Mouse (Mus musculus): ENCODE results near the gene Snd1. TPM values are rescaled to one million over a fixed set of nuclear protein-coding genes. Genes with fewer than 3 reads are reported as not detected.

The Snd1 gene
- total and polyA plus RNA-seq, 3 experiments: 83.7 to 377 (median 210) TPM

- H3K36me3 ChIP-seq (replicated peaks in 1 of 2; ENCODE audit: control insufficient read depth in 1 of 2, insufficient read depth in 1 of 2, low read length in 1 of 2): peaks cover 11 to 57% of the 10 kb centered on the region in 2 experiments
- TF ChIP-seq E2F4 (IDR thresholded peaks at IDR 0.05; ENCODE audit: insufficient replicate concordance, low read depth, low read length) (no peak), MAFK (IDR thresholded peaks at IDR 0.05; ENCODE audit: insufficient replicate concordance, low read length) (no peak), ZKSCAN1 (IDR thresholded peaks at IDR 0.05; ENCODE audit: borderline replicate concordance, low read depth, low read length) (no peak), BHLHE40 (IDR thresholded peaks at IDR 0.05; ENCODE audit: low read depth, low read length) (no peak), MAX (IDR thresholded peaks at IDR 0.05; ENCODE audit: low read length) (no peak), CTCF (conservative IDR thresholded peaks at IDR 0.05 in 1 of 2, IDR thresholded peaks at IDR 0.05 in 1 of 2; ENCODE audit: low read depth in 2 of 2, low read length in 2 of 2) (no peak), MEF2A (IDR thresholded peaks at IDR 0.05; ENCODE audit: borderline replicate concordance, low read depth, low read length) (no peak), IRF4 (IDR thresholded peaks at IDR 0.05; ENCODE audit: low read depth, low read length) (no peak), ZMIZ1 (IDR thresholded peaks at IDR 0.05; ENCODE audit: low read depth, low read length) (no peak), KAT2A (IDR thresholded peaks at IDR 0.05; ENCODE audit: insufficient replicate concordance, low read length) (no peak), TBP (conservative IDR thresholded peaks at IDR 0.05; ENCODE audit: low read depth, low read length) (no peak), MAZ (IDR thresholded peaks at IDR 0.05; ENCODE audit: low read depth, low read length) (no peak), NELFE (IDR thresholded peaks at IDR 0.05; ENCODE audit: low read depth, low read length) (no peak), POLR2AphosphoS2 (IDR thresholded peaks at IDR 0.05; ENCODE audit: low read depth, low read length) (no peak), RAD21 (IDR thresholded peaks at IDR 0.05; ENCODE audit: low read depth, low read length) (no peak), PAX5 (IDR thresholded peaks at IDR 0.05; ENCODE audit: low read length) (no peak), ETS1 (conservative IDR thresholded peaks at IDR 0.05; ENCODE audit: low read depth, low read length) (no peak), SMC3 (IDR thresholded peaks at IDR 0.05; ENCODE audit: low read depth, low read length) (no peak), NRF1 (IDR thresholded peaks at IDR 0.05; ENCODE audit: low read depth, low read length) (no peak), GABPA (IDR thresholded peaks at IDR 0.05; ENCODE audit: insufficient replicate concordance, low read depth, low read length) (no peak)
- H3K27ac ChIP-seq (ENCODE audit: insufficient read depth, low read depth): no peak overlapping the region
- in situ Hi-C loops (cut with MboI; ENCODE audit: low pct_ligation_motif_present, low pct_unique_long_range_greater_than_20kb, low sequenced_read_pairs) (no loop called here), dilution Hi-C loops (cut with MboI; ENCODE audit: extremely low pct_ligation_motif_present, extremely low pct_unique_long_range_greater_than_20kb, low sequenced_read_pairs) (no loop called here)
- no peak overlapping the region for H3K9ac ChIP-seq (ENCODE audit: insufficient read depth, low read depth)
- no peak overlapping the region for H3K4me3 ChIP-seq (replicated peaks in 1 of 3; ENCODE audit: low read depth in 2 of 3, low read length in 2 of 3, poor library complexity in 1 of 3)
- no peak for DNase-seq (ENCODE audit: extremely low read depth)
- peaks cover 12% of the 10 kb centered on the region; the same call in 1 of the 2 replicates for H3K79me2 ChIP-seq (replicated peaks; ENCODE audit: control insufficient read depth, extremely low read depth, insufficient read depth, poor library complexity, severe bottlenecking)
- no peak overlapping the region for H3K4me2 ChIP-seq (ENCODE audit: insufficient read depth, low read depth, poor library complexity, severe bottlenecking)
- no peaks in the 10 kb centered on the region for H3K9me3 ChIP-seq (replicated peaks; ENCODE audit: low read length)
- H3K27me3 ChIP-seq (replicated peaks): no peaks in the 10 kb centered on the region
- no peaks in the 10 kb centered on the region for H3K4me1 ChIP-seq (ENCODE audit: control insufficient read depth in 1 of 2, insufficient read depth in 2 of 2)
Measured at GRCm38 (mm10) chr6:28663670-28664069, 188.7 kb downstream of the Snd1 start.

- Histone ChIP-seq H3K4me1 (ENCODE audit: control insufficient read depth in 1 of 2, insufficient read depth in 2 of 2) (no peaks in the 10 kb centered on the region), H3K79me2 (replicated peaks; ENCODE audit: control insufficient read depth, extremely low read depth, insufficient read depth, poor library complexity, severe bottlenecking) (peaks cover 12% of the 10 kb centered on the region; the same call in 1 of the 2 replicates), H3K36me3 (replicated peaks in 1 of 2; ENCODE audit: control insufficient read depth in 1 of 2, insufficient read depth in 1 of 2, low read length in 1 of 2) (peaks cover 19 to 61% of the 10 kb centered on the region in 2 experiments), H3K27ac (ENCODE audit: insufficient read depth, low read depth) (no peak overlapping the region), H3K9ac (ENCODE audit: insufficient read depth, low read depth) (no peak overlapping the region), H3K27me3 (replicated peaks) (no peaks in the 10 kb centered on the region), H3K9me3 (replicated peaks; ENCODE audit: low read length) (no peaks in the 10 kb centered on the region), H3K4me2 (ENCODE audit: insufficient read depth, low read depth, poor library complexity, severe bottlenecking) (no peak overlapping the region), H3K4me3 (replicated peaks in 1 of 3; ENCODE audit: low read depth in 2 of 3, low read length in 2 of 3, poor library complexity in 1 of 3) (no peak overlapping the region)
- dilution Hi-C loops (cut with MboI; ENCODE audit: extremely low pct_ligation_motif_present, extremely low pct_unique_long_range_greater_than_20kb, low sequenced_read_pairs) (no loop called here), in situ Hi-C loops (cut with MboI; ENCODE audit: low pct_ligation_motif_present, low pct_unique_long_range_greater_than_20kb, low sequenced_read_pairs) (no loop called here)
- DNase-seq (ENCODE audit: extremely low read depth): no peak
- TF ChIP-seq POLR2A (IDR thresholded peaks at IDR 0.05; ENCODE audit: low read depth, low read length) (no peak), MAFK (IDR thresholded peaks at IDR 0.05; ENCODE audit: insufficient replicate concordance, low read length) (no peak), ZC3H11A (IDR thresholded peaks at IDR 0.05; ENCODE audit: low read depth, low read length) (no peak), ETS1 (conservative IDR thresholded peaks at IDR 0.05; ENCODE audit: low read depth, low read length) (no peak), SMC3 (IDR thresholded peaks at IDR 0.05; ENCODE audit: low read depth, low read length) (no peak), HCFC1 (IDR thresholded peaks at IDR 0.05; ENCODE audit: low read depth, low read length) (no peak), RCOR1 (conservative IDR thresholded peaks at IDR 0.05; ENCODE audit: low read depth, low read length) (no peak), JUN (IDR thresholded peaks at IDR 0.05; ENCODE audit: insufficient read depth, low read depth, low read length) (no peak), POLR2AphosphoS2 (IDR thresholded peaks at IDR 0.05; ENCODE audit: low read depth, low read length) (no peak), JUND (conservative IDR thresholded peaks at IDR 0.05; ENCODE audit: low read depth, low read length) (no peak)
Measured at GRCm38 (mm10) chr6:28664716-28665115, 189.8 kb downstream of the Snd1 start.
